Mouse (Mus musculus) C2C12 (cell line): ENCODE measurements around the gene Mrm2.

Experiments
- CEBPB ChIP-seq: IDR thresholded peaks from one replicate; pipeline ENCODE4 v1.6.1; 2011; ENCODE audit warnings: low read depth, mild to moderate bottlenecking, control low read depth, moderate library complexity
- CTCF ChIP-seq: IDR thresholded peaks from one replicate; pipeline ENCODE4 v1.5.1; 2011; ENCODE audit not compliant: control insufficient read depth, insufficient read depth, insufficient read length
- FOSL1 ChIP-seq: IDR thresholded peaks from one replicate; pipeline ENCODE4 v1.8.0; 2011; ENCODE audit warnings: mild to moderate bottlenecking, low read length; ENCODE audit not compliant: poor library complexity, insufficient read depth, severe bottlenecking
- MAX ChIP-seq: IDR thresholded peaks from one replicate; pipeline ENCODE4 v1.6.1; 2011; ENCODE audit warnings: mild to moderate bottlenecking, control low read depth
- MYOD1 ChIP-seq: IDR thresholded peaks from one replicate; pipeline ENCODE4 v1.6.1; 2011; ENCODE audit warnings: low read depth; ENCODE audit not compliant: control insufficient read depth, insufficient read length
- MYOG ChIP-seq: IDR thresholded peaks from one replicate; pipeline ENCODE4 v1.6.1; 2011; ENCODE audit not compliant: control insufficient read depth, insufficient read length; ENCODE audit errors: extremely low read depth
- USF1 ChIP-seq: IDR thresholded peaks from one replicate; pipeline ENCODE4 v1.6.1; 2011; ENCODE audit warnings: low read depth, mild to moderate bottlenecking, control low read depth, moderate library complexity

DNA sequence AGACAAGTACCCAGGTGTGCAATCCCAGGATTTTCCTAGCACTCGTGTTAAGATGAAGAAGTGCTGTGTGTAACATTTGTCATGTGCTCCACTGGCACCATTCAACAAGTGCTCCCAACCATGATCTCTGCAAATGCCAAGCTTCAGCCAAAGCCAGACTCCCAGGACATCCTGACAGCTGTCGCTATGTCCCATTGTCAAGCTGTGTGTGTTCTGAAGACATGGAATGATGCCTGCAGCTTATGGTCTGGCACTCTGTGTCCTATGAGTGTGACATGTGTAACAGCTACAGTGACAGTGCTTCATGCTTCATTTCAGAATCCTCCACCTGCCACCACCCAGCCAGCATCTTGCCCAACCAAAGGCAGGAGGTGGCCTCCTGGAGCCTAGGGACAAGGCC is 47.7 kb downstream of the Mrm2 start:
- TF ChIP-seq CTCF = no peak
- no peak for TF ChIP-seq USF1
- no peak for TF ChIP-seq MAX
- no peak for TF ChIP-seq CEBPB
- no peak for TF ChIP-seq MYOD1
- TF ChIP-seq MYOG = no peak
- TF ChIP-seq FOSL1 = no peak
